Mouse (Mus musculus) urinary bladder, postnatal 36 days (tissue): Measurements from ENCODE around the gene C530008M17Rik.
"Not testable (repeated sequence)": the region's sequence is repeated elsewhere in the genome, so short reads cannot be mapped to it uniquely, and the experiment has no call there.

ENCODE experiments used
- DNase-seq, 2 experiments: peaks; one replicate each; pipeline ENCODE4 v3.0.0; 2022; ENCODE audit warnings: low spot score in 2 of 2, mixed read lengths in 1 of 2

C530008M17Rik gene

DNA sequence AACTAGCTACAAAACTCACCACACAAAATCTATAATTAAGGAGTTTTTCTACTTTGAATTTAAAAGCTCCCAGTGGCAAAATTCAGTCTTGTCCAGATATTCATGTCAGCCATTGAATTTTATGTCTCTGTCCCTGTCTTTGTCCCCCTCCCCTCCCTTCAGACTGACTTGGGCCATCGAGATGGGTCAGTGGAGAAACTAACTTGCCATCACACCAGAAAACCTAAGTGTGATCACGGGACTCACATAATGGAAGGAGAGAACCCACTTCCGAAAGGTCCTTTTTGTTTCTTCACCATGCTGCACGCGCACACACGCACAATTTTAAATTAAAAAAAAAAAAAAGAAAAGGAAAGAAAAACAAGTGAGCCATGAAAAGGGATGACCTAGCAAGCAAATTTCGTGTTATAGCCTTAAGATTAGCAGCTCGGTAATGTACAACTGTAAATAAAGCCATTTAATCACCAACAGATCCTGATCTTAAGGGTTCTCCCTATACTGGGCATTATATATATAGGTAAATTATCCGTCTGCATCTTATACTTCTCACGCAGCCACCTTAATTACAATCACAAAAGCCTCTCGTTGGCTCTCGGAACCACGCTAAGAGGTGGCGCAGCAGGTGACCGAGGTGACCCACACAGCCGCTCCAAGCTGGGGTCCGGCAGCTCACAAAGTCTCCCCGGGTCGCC, 248.5 kb downstream of the C530008M17Rik start:
- DNase-seq, result no peak

DNA sequence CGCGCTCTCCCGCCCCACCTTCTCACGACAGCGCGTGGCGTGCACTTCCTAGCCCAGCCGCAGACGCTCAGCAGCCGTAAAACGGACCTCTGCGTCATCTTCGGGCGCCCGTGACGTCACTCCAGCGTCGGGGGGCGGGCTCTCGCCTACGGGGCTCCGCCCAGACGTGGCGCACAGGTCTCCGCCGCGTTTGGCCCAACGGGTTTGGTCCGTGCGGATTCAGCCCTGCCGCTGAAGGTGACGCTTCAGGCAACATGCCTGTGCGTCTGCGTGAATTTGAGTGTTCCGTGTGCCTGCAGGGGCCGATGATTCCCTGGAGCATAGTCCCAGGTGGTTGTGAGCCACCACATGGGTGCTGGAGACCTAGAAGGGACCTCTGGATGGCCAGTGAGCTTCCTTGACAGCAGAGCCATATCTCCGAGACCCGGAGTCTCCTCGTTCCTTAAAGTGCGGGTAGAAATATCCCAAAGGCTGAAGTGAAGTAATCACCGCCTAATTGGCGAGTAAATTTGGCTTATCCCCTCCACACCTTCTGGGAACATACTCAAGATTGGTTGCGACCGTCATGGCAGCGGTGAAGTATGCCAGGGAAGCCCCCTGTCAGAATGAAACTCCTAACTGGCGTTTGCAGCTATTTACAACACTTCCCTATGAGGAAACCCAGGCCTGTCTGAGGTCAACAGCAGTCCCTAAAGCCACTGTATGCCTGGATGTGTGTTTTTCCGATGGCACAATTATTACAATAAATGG, 249.3 kb downstream of the C530008M17Rik start, which contains the start of gene Aasdh:
Gene Aasdh (minus strand): TSS at position 110 of the 750 bp plus-strand sequence.
- DNase-seq, result peak; percentile 89 to 95

DNA sequence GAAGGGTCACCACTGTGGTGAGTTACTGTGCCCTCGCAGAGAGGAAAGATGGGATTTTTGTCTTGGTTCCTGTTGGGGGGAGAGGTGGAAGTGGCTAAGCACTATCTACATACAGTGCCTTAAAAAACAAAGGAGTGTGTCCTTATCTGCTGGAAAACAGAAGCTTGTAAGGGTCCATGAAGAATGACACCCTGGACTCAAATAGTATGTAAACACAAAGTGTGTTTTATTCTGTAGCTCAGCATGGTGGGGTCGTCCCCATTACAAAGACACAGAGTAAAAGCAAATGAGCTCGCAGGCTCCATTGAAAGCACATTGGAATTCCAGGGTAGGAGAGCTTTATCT, 249.8 kb downstream of the C530008M17Rik start:
- no peak for DNase-seq

DNA sequence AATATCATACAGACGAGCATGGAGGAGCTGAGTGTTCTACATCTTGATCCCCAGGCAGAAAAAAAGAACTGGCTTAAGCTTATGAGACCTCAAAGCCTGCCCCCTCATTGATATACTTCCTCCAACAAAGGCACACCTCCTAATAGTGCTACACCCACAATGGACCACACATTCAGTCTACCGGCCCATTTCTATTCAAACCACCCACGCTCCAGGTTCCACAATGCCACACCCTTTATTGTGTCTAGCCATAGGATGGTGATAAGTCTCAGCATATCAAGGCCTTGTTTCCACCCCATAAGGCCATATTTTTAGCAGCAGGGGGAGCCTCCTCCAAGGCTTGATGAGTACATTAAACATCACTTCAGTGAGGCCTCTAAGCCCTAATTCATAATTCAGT, 254.5 kb downstream of the C530008M17Rik start:
- DNase-seq, result no peak

DNA sequence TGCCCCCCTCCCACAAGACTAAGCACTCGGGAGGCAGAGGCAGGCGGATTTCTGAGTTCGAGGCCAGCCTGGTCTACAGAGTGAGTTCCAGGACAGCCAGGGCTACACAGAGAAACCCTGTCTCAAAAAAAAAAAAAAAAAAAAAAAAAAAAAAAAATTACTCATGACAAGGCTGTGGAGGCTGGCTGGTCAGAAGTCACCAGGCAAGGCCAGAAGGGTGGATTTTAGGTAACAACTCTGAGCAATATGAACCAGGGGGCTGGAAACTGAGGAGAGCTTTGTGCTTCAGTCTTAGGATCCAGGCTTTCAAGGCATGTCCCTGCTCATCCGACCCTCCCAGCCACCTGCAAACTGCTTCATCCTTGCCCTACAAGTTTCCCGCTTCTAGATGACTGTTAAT, 256.2 kb downstream of the C530008M17Rik start:
- not testable (repeated sequence) for DNase-seq

DNA sequence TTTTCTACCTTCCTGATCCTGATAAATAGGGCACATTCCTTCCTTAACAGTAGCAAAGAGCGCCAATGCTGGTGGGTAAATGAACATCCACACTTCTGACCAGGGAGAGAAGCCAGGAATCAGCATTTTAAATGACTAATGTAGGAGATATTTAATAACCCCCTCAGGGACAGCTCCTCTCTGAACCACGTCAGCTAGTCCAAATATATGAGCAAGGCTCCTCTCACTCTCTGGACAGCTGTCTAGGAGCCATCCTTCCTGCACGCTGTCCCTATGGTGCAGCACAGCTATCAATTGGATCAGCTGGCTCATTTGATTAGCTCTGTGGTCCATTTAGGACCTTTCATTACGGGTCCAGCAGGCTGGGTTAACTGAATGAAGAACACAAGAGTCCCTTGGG, 266.5 kb downstream of the C530008M17Rik start:
- DNase-seq, result no peak
